Mouse (Mus musculus): ENCODE measurements around the gene Rnaseh2c. TPM values are rescaled to one million over a fixed set of nuclear protein-coding genes. Genes with fewer than 3 reads are reported as not detected.

Gene Rnaseh2c
- polyA plus RNA-seq, 1 experiment = 82.4 TPM

DNA sequence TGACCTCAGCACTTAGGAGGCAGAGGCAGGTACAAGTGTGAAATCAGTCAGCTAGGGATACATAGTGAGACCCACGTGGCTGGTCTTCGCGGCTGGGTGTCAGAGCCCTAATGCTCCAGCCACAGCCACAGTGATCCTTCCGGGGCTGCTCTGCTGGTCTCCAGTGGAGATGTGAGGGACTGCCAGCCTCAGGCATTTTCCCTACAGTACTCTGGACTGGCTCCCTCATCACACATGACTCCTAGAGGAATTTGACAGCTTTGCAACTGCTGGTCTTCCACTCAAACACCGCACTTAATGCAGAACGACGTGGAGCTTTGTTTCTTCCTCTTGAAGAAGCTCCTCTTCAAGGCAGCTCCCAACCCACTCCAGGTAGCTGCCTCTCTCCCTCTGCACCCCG lies 4.5 kb downstream of the Rnaseh2c start:
- Histone ChIP-seq H3K4me1 (ENCODE audit: control insufficient read depth, insufficient read depth, low read length) (peaks cover 27% of the 10 kb centered on the region), H3K27ac (ENCODE audit: insufficient read depth, low read depth, low read length) (no peak overlapping the region), H3K4me3 (ENCODE audit: insufficient read depth, low read length) (no peak overlapping the region)
- no peak for TF ChIP-seq POLR2A (IDR thresholded peaks at IDR 0.05; ENCODE audit: borderline replicate concordance, low read depth, low read length)
- no peak for TF ChIP-seq CTCF (IDR thresholded peaks at IDR 0.05; ENCODE audit: low read depth, low read length)

DNA sequence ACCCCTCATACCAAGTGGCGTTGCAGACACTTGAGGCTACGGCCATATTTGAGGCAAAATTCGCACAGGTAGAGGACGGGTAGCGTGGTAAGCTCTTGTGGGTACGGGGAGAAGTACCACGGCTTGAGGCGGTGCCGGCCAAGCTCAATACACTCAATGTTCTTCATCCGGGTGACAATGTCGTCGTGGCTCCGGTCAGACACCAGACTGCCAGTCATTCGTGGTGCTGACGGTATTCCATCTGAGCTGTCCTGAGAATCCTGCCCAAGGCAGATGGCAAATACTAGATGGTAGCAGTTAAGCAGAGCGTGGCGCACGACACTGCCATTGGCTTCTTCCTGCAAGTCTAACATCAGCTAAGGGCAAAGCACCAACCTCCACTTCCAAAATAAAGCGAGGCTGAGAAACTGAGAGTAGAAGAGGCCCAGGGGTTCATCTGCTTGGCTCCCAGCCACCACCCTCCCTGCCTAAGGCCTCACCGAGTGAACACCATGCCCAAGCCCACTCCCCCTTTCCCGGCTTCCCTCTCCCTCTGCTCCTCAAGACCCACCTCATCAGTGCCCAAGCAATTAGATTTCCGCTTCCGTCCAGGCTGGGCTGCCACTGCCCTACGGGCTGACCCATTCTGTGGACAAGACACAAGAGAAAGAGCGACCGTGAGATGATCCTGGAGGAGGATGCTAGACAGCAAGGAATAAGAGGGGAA lies 6.2 kb downstream of the Rnaseh2c start:
- H3K4me3 ChIP-seq (ENCODE audit: insufficient read depth, low read length) = no peak overlapping the region
- H3K4me1 ChIP-seq (ENCODE audit: control insufficient read depth, insufficient read depth, low read length) = peaks cover 30% of the 10 kb centered on the region
- TF ChIP-seq CTCF (IDR thresholded peaks at IDR 0.05; ENCODE audit: low read depth, low read length) (no peak), POLR2A (IDR thresholded peaks at IDR 0.05; ENCODE audit: borderline replicate concordance, low read depth, low read length) (no peak)
- no peak overlapping the region for H3K27ac ChIP-seq (ENCODE audit: insufficient read depth, low read depth, low read length)

DNA sequence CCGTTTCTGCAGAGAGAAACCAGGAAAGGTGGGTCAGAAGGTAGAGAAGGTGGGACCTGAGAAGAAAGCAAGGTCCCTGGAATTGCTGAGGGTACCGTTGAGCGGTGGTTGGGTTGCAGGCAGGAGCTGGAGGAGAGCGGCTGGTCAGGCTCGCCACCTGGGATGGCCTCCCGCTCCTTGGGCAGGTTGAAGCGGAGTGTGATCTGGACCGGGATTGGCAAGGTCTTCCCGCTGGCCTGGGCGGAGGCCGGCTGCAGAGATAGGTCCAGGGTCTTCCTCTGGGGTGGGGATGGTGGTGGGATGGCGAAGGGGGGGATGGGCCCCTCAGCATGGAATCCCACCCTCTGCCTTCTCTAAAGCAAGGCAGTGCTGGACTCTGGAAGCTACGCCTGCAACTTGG lies 7.0 kb downstream of the Rnaseh2c start:
- H3K4me3 ChIP-seq (ENCODE audit: insufficient read depth, low read length) = peak overlapping the region; percentile 71

GRCm38 (mm10) chr19:5609171-5609546 lies 7.5 kb downstream of the Rnaseh2c start:
- peaks cover 24% of the 10 kb centered on the region for H3K4me1 ChIP-seq (ENCODE audit: control insufficient read depth, insufficient read depth, low read length)
- peak overlapping the region; percentile 71 for H3K4me3 ChIP-seq (ENCODE audit: insufficient read depth, low read length)
- 0 out of 2 replicates have a peak overlapping the region, but pooled peaks have one; percentile 2 for H3K27ac ChIP-seq (ENCODE audit: insufficient read depth, low read depth, low read length)
- TF ChIP-seq POLR2A (IDR thresholded peaks at IDR 0.05; ENCODE audit: borderline replicate concordance, low read depth, low read length) (no peak), CTCF (IDR thresholded peaks at IDR 0.05; ENCODE audit: low read depth, low read length) (no peak)

More for the DNA sequence above, 7.0 kb downstream of the Rnaseh2c start:
- Histone ChIP-seq H3K4me1 (ENCODE audit: control insufficient read depth, insufficient read depth, low read length) (peaks cover 28% of the 10 kb centered on the region), H3K27ac (ENCODE audit: insufficient read depth, low read depth, low read length) (no peak overlapping the region)
- no peak for TF ChIP-seq CTCF (IDR thresholded peaks at IDR 0.05; ENCODE audit: low read depth, low read length)
- TF ChIP-seq POLR2A (IDR thresholded peaks at IDR 0.05; ENCODE audit: borderline replicate concordance, low read depth, low read length) = no peak

DNA sequence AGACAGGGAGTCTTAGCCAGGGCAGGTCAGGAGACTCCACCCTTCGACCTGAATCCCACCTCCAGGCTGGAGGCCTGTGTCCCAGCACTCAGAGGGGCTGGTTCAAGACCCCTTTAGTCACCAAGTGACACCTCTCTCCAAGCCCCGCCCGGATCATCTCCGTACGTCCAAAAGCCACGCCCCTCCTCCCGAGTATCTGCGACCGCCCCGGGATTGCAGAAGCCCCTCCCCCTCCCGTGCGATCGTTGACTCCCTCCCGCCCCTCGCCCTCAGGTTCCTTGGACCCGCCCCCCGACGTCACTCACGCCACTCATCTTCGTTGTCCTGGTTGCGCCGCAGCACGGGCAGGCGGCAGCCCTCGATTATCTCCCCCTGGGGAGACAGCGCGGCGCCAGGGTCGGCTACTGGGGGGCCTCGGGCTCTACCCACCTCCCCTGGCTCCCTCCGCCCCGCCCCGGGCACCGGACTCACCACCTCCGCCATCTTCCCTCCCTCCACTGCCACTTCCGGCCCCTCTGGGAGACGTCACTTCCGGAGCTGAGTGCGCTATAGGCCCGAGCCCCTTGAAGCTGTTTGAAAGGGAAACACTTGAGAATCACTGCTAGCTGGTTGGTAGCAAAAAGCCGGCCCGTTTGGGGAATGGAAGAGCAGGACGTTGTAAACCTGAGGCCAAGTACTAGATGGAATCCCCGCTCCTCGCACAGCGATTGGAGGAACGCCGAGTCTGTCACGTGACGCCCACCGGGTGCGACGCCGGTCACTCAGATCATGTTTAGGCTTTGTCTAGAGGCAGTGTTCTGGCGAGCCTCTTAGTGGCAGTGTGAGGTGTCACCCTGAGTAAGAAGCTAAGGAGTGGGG lies 8.1 kb downstream of the Rnaseh2c start, which contains the start of gene Kat5:
Kat5 (minus strand) TSS at position 691 of the 858 bp plus-strand sequence.
- TF ChIP-seq POLR2A (IDR thresholded peaks at IDR 0.05; ENCODE audit: borderline replicate concordance, low read depth, low read length) (no peak), CTCF (IDR thresholded peaks at IDR 0.05; ENCODE audit: low read depth, low read length) (no peak)
- Histone ChIP-seq H3K4me1 (ENCODE audit: control insufficient read depth, insufficient read depth, low read length) (peaks cover 22% of the 10 kb centered on the region), H3K27ac (ENCODE audit: insufficient read depth, low read depth, low read length) (peak within 1 kb of the TSS; percentile 93), H3K4me3 (ENCODE audit: insufficient read depth, low read length) (peak within 1 kb of the TSS; percentile 71)

GRCm38 (mm10) chr19:5611973-5612372 lies 10.3 kb downstream of the Rnaseh2c start:
- no peak for TF ChIP-seq CTCF (IDR thresholded peaks at IDR 0.05; ENCODE audit: low read depth, low read length)
- TF ChIP-seq POLR2A (IDR thresholded peaks at IDR 0.05; ENCODE audit: borderline replicate concordance, low read depth, low read length) = no peak
- Histone ChIP-seq H3K4me1 (ENCODE audit: control insufficient read depth, insufficient read depth, low read length) (peaks cover 22% of the 10 kb centered on the region), H3K4me3 (ENCODE audit: insufficient read depth, low read length) (no peak overlapping the region), H3K27ac (ENCODE audit: insufficient read depth, low read depth, low read length) (no peak overlapping the region)

GRCm38 (mm10) chr19:5612762-5613411 lies 11.2 kb downstream of the Rnaseh2c start:
- Histone ChIP-seq H3K4me1 (ENCODE audit: control insufficient read depth, insufficient read depth, low read length) (peaks cover 22% of the 10 kb centered on the region), H3K4me3 (ENCODE audit: insufficient read depth, low read length) (no peak overlapping the region), H3K27ac (ENCODE audit: insufficient read depth, low read depth, low read length) (peak overlapping the region; percentile 25)
- TF ChIP-seq POLR2A (IDR thresholded peaks at IDR 0.05; ENCODE audit: borderline replicate concordance, low read depth, low read length) (no peak), CTCF (IDR thresholded peaks at IDR 0.05; ENCODE audit: low read depth, low read length) (no peak)

- peaks cover 18% of the 10 kb centered on the region for H3K4me1 ChIP-seq (ENCODE audit: control insufficient read depth, insufficient read depth, low read length)
- no peak overlapping the region for H3K4me3 ChIP-seq (ENCODE audit: insufficient read depth, low read length)
- no peak for TF ChIP-seq CTCF (IDR thresholded peaks at IDR 0.05; ENCODE audit: low read depth, low read length)
- TF ChIP-seq POLR2A (IDR thresholded peaks at IDR 0.05; ENCODE audit: borderline replicate concordance, low read depth, low read length) = no peak
- H3K27ac ChIP-seq (ENCODE audit: insufficient read depth, low read depth, low read length) = no peak overlapping the region
Measured at GRCm38 (mm10) chr19:5614953-5615352, 13.3 kb downstream of the Rnaseh2c start.

- Histone ChIP-seq H3K4me1 (ENCODE audit: control insufficient read depth, insufficient read depth, low read length) (peaks cover 9% of the 10 kb centered on the region), H3K4me3 (ENCODE audit: insufficient read depth, low read length) (no peak overlapping the region), H3K27ac (ENCODE audit: insufficient read depth, low read depth, low read length) (no peak overlapping the region)
- no peak for TF ChIP-seq CTCF (IDR thresholded peaks at IDR 0.05; ENCODE audit: low read depth, low read length)
- TF ChIP-seq POLR2A (IDR thresholded peaks at IDR 0.05; ENCODE audit: borderline replicate concordance, low read depth, low read length) = no peak
Measured at GRCm38 (mm10) chr19:5620007-5620406, 18.3 kb downstream of the Rnaseh2c start.

Data from bone marrow macrophage, adult 2 months (primary cell).